Mouse (Mus musculus) CH12.LX (cell line): ENCODE results near the gene Arid4a. TPM values are rescaled to one million over a fixed set of nuclear protein-coding genes. Genes with fewer than 3 reads are reported as not detected.
"Not testable (repeated sequence)": the region's sequence is repeated elsewhere in the genome, so short reads cannot be mapped to it uniquely, and the experiment has no call there.

Experiments used
- DNase-seq: peaks from one replicate; pipeline ENCODE4 v3.0.0-alpha.2; 2013; ENCODE audit errors: extremely low read depth
- H3K27ac ChIP-seq: 2 replicates; pipeline ENCODE4 v1.5.1; 2012; ENCODE audit warnings: low read depth, mild to moderate bottlenecking, control low read depth, moderate library complexity; ENCODE audit not compliant: insufficient read depth
- H3K27me3 ChIP-seq: replicated peaks from 2 replicates; pipeline ENCODE3; 2012; ENCODE audit warnings: inconsistent platforms
- H3K36me3 ChIP-seq, 2 experiments: replicated peaks in 1 of 2; 2 replicates each; pipeline versions ENCODE3 to v1.6.1; 2012; ENCODE audit warnings: inconsistent platforms in 1 of 2, low read length in 1 of 2, mild to moderate bottlenecking in 1 of 2, mixed read lengths in 1 of 2, moderate library complexity in 1 of 2; ENCODE audit not compliant: control insufficient read depth in 1 of 2, insufficient read depth in 1 of 2
- H3K4me1 ChIP-seq, 2 experiments: 2 replicates each; pipeline ENCODE4 v1.6.1; 2012; ENCODE audit warnings: inconsistent platforms in 1 of 2, moderate library complexity in 1 of 2; ENCODE audit not compliant: insufficient read depth in 2 of 2, control insufficient read depth in 1 of 2
- H3K4me2 ChIP-seq: 2 replicates; pipeline ENCODE4 v1.6.1; 2012; ENCODE audit warnings: low read depth, mild to moderate bottlenecking, control low read depth; ENCODE audit not compliant: poor library complexity, insufficient read depth, severe bottlenecking
- H3K4me3 ChIP-seq, 3 experiments: fragments of 150-350 bp in 1 of 3; sonication (generic) in 1 of 3; replicated peaks in 1 of 3; 2 replicates each; pipeline versions ENCODE3 to v1.5.1; 2011 to 2012; ENCODE audit warnings: low read depth in 2 of 3, low read length in 2 of 3, mild to moderate bottlenecking in 2 of 3, moderate library complexity in 2 of 3, control low read depth in 1 of 3, improper control_type of control experiment in 1 of 3, inconsistent platforms in 1 of 3, mixed read lengths in 1 of 3; ENCODE audit not compliant: poor library complexity in 1 of 3
- H3K79me2 ChIP-seq: replicated peaks from 2 replicates; pipeline ENCODE4 v1.6.1; 2012; ENCODE audit warnings: mild to moderate bottlenecking, moderate library complexity; ENCODE audit not compliant: control insufficient read depth, poor library complexity, insufficient read depth, severe bottlenecking; ENCODE audit errors: extremely low read depth
- H3K9ac ChIP-seq: 2 replicates; pipeline ENCODE4 v1.6.1; 2012; ENCODE audit warnings: low read depth, mild to moderate bottlenecking, control low read depth, moderate library complexity; ENCODE audit not compliant: insufficient read depth
- H3K9me3 ChIP-seq: replicated peaks from 2 replicates; pipeline ENCODE3; 2012; ENCODE audit warnings: low read length, inconsistent platforms, mixed read lengths
- E2F4 ChIP-seq: IDR thresholded peaks from 2 replicates; pipeline ENCODE4 v1.6.1; 2011; ENCODE audit warnings: low read depth, low read length, improper control_type of control experiment; ENCODE audit not compliant: insufficient replicate concordance
- ELF1 ChIP-seq: IDR thresholded peaks from 2 replicates; pipeline ENCODE4 v1.6.1; 2014; ENCODE audit warnings: low read depth, mild to moderate bottlenecking, inconsistent platforms, low read length, improper control_type of control experiment
- GABPA ChIP-seq: IDR thresholded peaks from 2 replicates; pipeline ENCODE4 v1.6.1; 2012; ENCODE audit warnings: low read depth, low read length, improper control_type of control experiment, inconsistent platforms; ENCODE audit not compliant: insufficient replicate concordance
- HCFC1 ChIP-seq: IDR thresholded peaks from 2 replicates; pipeline ENCODE4 v1.6.1; 2012; ENCODE audit warnings: low read depth, mild to moderate bottlenecking, inconsistent platforms, low read length, improper control_type of control experiment
- IRF4 ChIP-seq: IDR thresholded peaks from 2 replicates; pipeline ENCODE4 v1.6.1; 2014; ENCODE audit warnings: low read depth, mild to moderate bottlenecking, inconsistent platforms, low read length, improper control_type of control experiment
- KAT2A ChIP-seq: IDR thresholded peaks from 2 replicates; pipeline ENCODE4 v1.6.1; 2012; ENCODE audit warnings: low read length, improper control_type of control experiment, inconsistent platforms; ENCODE audit not compliant: insufficient replicate concordance
- MAFK ChIP-seq: IDR thresholded peaks from 2 replicates; pipeline ENCODE4 v1.6.1; 2011; ENCODE audit warnings: low read length, improper control_type of control experiment; ENCODE audit not compliant: insufficient replicate concordance
- NELFE ChIP-seq: IDR thresholded peaks from 2 replicates; pipeline ENCODE4 v1.6.1; 2011; ENCODE audit warnings: low read depth, low read length, improper control_type of control experiment
- POLR2A ChIP-seq: IDR thresholded peaks from 2 replicates; pipeline ENCODE4 v1.6.1; 2011; ENCODE audit warnings: low read depth, mild to moderate bottlenecking, improper control_type of control experiment, low read length
- POLR2AphosphoS2 ChIP-seq: IDR thresholded peaks from 2 replicates; pipeline ENCODE4 v1.6.1; 2011; ENCODE audit warnings: low read depth, low read length, improper control_type of control experiment
- RCOR1 ChIP-seq: conservative IDR thresholded peaks from 2 replicates; pipeline ENCODE4 v1.6.1; 2012; ENCODE audit warnings: low read depth, mild to moderate bottlenecking, inconsistent platforms, low read length, improper control_type of control experiment
- SMC3 ChIP-seq: IDR thresholded peaks from 2 replicates; pipeline ENCODE4 v1.6.1; 2011; ENCODE audit warnings: low read depth, low read length, improper control_type of control experiment
- USF2 ChIP-seq: conservative IDR thresholded peaks from 2 replicates; pipeline ENCODE4 v1.6.1; 2011; ENCODE audit warnings: low read depth, low read length, improper control_type of control experiment
- ZMIZ1 ChIP-seq: IDR thresholded peaks from 2 replicates; pipeline ENCODE4 v1.6.1; 2012; ENCODE audit warnings: low read depth, mild to moderate bottlenecking, inconsistent platforms, low read length, improper control_type of control experiment
- ZNF384 ChIP-seq: IDR thresholded peaks from 2 replicates; pipeline ENCODE4 v1.6.1; 2012; ENCODE audit warnings: low read depth, low read length, improper control_type of control experiment, inconsistent platforms
- dilution Hi-C: fragments of 300-500 bp; cut with MboI; formaldehyde crosslinking; loops from 2 replicates; pipeline ENCODE4 v1.14.3; 2020; ENCODE audit warnings: low sequenced_read_pairs; ENCODE audit not compliant: extremely low pct_unique_long_range_greater_than_20kb, extremely low pct_ligation_motif_present
- in situ Hi-C: fragments of 300-500 bp; cut with MboI; formaldehyde crosslinking; loops from 3 replicates; pipeline ENCODE4 v1.14.3; 2019; ENCODE audit warnings: low sequenced_read_pairs, low pct_ligation_motif_present, low pct_unique_long_range_greater_than_20kb, mixed read lengths
- polyA plus RNA-seq: library from polyadenylated mRNA; unstranded; fragments of >175 nt; gene quantifications from 2 replicates; pipeline ENCODE4 v1.2.1, GENCODE M21; 2012; ENCODE audit warnings: low read depth; ENCODE audit not compliant: insufficient read length
- total RNA-seq, 2 experiments: library from RNA; depleted of rRNA; stranded (reverse); fragments of 300-350 nt in 1 of 2; fragments of >200 nt in 1 of 2; gene quantifications; 2 replicates each; pipeline ENCODE4 v1.2.3; 2012 to 2014

Arid4a gene
- total and polyA plus RNA-seq, 3 experiments = 8.0 to 20.8 (median 9.7) TPM

GRCm38 (mm10) chr12:71086331-71086730, 70.5 kb downstream of the Arid4a start:
- dilution Hi-C loops = no loop called here

GRCm38 (mm10) chr12:71104275-71104674, 88.5 kb downstream of the Arid4a start:
- in situ Hi-C loops, H3K9me3 ChIP-seq, H3K9ac ChIP-seq, H3K27ac ChIP-seq, H3K27me3 ChIP-seq, dilution Hi-C loops, H3K79me2 ChIP-seq, H3K4me1 ChIP-seq, H3K4me3 ChIP-seq, H3K36me3 ChIP-seq, H3K4me2 ChIP-seq: not testable (repeated sequence)
- DNase-seq = peak; percentile 12

More at GRCm38 (mm10) chr12:71086331-71086730, 70.5 kb downstream of the Arid4a start:
- Histone ChIP-seq H3K79me2 (no peaks in the 10 kb centered on the region), H3K4me1 (no peaks in the 10 kb centered on the region), H3K9me3 (no peaks in the 10 kb centered on the region), H3K36me3 (peaks cover 34 to 36% of the 10 kb centered on the region in 2 experiments), H3K27ac (no peak overlapping the region), H3K27me3 (no peaks in the 10 kb centered on the region), H3K4me2 (no peak overlapping the region), H3K9ac (no peak overlapping the region), H3K4me3 (no peak overlapping the region)
- DNase-seq = no peak
- TF ChIP-seq MAFK (no peak), NELFE (no peak), ZNF384 (no peak)
- in situ Hi-C loops = no loop called here

GRCm38 (mm10) chr12:71107216-71107771, 91.5 kb downstream of the Arid4a start:
- in situ Hi-C loops = no loop called here
- H3K27ac ChIP-seq = no peak overlapping the region
- TF ChIP-seq ZMIZ1 (no peak), KAT2A (no peak), POLR2AphosphoS2 (no peak), USF2 (no peak), POLR2A (no peak), RCOR1 (no peak), SMC3 (no peak), ZNF384 (no peak), IRF4 (no peak), E2F4 (no peak), HCFC1 (no peak), ELF1 (no peak), GABPA (no peak)
- H3K27me3 ChIP-seq = no peaks in the 10 kb centered on the region
- no peaks in the 10 kb centered on the region for H3K9me3 ChIP-seq
- H3K9ac ChIP-seq = no peak overlapping the region
- H3K36me3 ChIP-seq = peaks cover 0 to 2% of the 10 kb centered on the region in 2 experiments
- no peak overlapping the region for H3K4me2 ChIP-seq
- dilution Hi-C loops = no loop called here
- no peak for DNase-seq
- H3K79me2 ChIP-seq = no peaks in the 10 kb centered on the region
- H3K4me1 ChIP-seq = peaks cover 0 to 3% of the 10 kb centered on the region in 2 experiments; a peak in 1 of 4 replicates
- H3K4me3 ChIP-seq = no peak overlapping the region
